Mouse (Mus musculus): ENCODE data around the gene Treml1.

- TF ChIP-seq GATA1 (IDR thresholded peaks at IDR 0.05; ENCODE audit: borderline replicate concordance, low read length) (no peak), FLI1 (IDR thresholded peaks at IDR 0.05; ENCODE audit: low read length) (no peak)
These were observed 1.8 kb upstream of the Treml1 start for GRCm38 (mm10) chr17:48357892-48358291.
